Mouse (Mus musculus): Measurements from ENCODE around the gene Moap1. TPM values are rescaled to one million over a fixed set of nuclear protein-coding genes. Genes with fewer than 3 reads are reported as not detected.

Gene Moap1
- total RNA-seq (2015; ENCODE audit: low replicate concordance) (0.84 and 2.1 TPM in 2 replicates), total RNA-seq (2017; ENCODE audit: low replicate concordance) (2.0 and 2.2 TPM in 2 replicates)

DNA sequence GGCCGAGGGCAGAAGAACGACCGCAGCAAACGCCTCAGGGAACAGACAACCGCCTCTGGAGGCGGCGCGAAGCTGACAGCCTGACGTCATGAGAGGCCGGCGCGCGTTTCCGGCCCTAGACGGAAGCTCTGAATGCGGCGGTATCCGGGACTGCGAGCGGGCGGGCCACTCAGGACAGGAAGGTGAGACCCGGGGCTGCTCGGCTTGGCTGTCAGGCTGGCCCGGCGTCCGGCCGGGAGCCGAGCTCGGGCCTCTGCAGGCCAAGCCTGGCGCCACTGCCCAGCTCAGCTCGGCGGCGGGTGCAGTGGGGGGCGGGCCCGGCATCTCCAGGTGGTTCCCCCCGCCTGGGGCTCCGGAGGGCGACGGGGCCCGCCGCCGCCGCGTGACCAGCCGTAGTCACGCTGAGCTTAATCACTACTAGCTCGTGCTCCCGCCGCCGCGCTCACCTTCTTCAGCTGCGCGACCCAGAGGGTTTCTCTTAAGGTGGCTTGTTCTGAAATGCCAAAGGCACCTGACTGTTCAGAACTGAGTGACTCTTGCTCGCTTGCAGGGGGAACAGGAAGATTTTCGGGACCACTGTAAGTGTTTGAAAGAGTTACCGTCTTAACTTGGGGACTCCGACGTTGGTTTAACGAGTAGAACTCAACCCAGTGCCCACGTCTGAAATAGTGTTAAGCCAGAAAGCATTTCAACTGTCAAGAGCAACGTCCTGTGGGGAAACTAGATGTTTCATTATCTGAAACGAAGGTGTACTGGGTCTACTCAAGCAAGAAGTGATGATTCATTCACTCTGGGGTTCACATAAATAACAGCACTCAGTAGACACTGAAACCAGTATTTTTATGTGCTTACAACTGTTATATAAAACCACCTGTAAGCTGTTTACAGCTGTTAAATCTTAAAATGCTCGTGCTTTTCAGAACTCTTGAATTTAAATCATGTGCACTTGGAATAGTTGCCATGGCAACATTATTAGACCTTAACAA lies at the start of gene Moap1, which contains the start of gene Tmem251:
TSS of gene Moap1 (minus strand) at position 73 of the 986 bp plus-strand sequence.
TSS of gene Tmem251 (plus strand) at position 174 of the 986 bp plus-strand sequence.
- ATAC-seq (replicated peaks; ENCODE audit: low FRiP score, poor library complexity, severe bottlenecking) = peak; percentile 96

GRCm38 (mm10) chr12:102787927-102788326 lies 44.5 kb upstream of the Moap1 start:
- no peak for ATAC-seq (replicated peaks; ENCODE audit: low FRiP score, poor library complexity, severe bottlenecking)

DNA sequence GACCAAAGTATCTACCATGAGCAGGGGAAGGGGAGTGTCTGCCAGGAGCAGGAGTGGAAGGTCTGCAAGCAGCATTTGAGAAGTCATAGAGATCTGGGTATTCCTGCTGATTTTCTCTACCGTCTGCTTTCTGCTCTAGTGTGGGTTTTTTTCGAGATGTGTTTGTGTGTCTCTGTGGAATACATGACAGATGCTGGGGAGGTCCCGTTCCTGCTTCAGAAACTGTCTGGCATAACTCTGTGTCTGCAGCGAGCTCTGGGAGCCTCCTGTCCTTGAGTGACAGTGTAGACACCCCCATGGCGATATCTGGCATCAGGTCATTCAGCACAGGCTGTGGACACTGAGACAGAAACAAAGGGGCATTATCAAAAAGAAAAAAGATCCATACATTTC lies 42.1 kb upstream of the Moap1 start:
- no peak for ATAC-seq (replicated peaks; ENCODE audit: low FRiP score, poor library complexity, severe bottlenecking)

DNA sequence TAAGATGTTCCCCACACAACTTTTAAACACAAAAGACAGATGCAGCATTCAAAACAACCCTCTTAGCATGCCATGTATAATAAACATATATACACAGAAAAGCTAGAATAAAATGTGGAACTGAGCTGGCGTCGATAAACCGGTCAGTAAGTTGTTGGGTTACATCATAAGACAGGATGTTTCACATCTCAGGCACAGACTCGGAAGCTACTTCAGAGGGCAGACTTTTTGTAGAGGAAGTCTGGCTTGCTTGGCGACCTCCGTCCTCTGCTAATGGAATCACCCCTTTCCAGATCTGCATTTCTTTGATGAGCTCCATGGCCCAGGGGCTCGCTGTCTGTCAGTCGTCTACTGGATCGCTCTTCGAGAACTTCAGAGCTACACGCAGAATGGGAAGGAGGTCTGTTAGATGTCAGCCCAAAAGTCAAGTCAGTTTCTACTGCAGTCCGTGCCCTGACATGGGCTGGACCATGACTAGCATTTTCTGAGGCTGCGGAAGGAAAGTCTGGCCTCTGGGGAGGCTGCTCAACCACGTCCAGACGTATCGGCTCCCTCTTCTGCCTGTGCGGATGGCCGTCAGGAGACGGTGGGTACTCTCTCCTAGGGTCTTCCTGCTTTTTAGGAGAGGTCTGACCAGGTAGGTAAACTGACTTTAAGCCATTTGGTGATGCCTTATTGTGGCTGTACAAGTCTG lies 41.6 kb upstream of the Moap1 start:
- ATAC-seq (replicated peaks; ENCODE audit: low FRiP score, poor library complexity, severe bottlenecking) = no peak; the same call in 1 of the 2 replicates

DNA sequence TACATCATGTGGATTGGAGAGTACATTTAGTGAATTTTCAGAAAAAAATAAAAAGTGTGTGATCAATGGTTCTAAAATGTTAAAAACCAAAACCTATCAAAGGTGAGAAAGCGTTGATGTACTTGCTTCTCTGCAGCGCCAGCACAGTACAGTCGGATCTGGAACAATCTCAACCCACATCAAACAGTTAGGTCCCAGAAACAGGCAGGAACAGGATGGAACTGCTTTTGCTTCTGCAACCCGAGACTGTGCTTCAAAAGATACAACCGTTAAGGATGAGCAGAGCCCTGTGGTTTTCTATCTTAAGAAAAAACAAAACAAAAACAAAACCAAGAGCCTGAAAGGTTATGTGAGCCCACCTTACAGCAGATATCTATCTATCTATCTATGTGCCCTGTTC lies 39.4 kb upstream of the Moap1 start:
- no peak for ATAC-seq (replicated peaks; ENCODE audit: low FRiP score, poor library complexity, severe bottlenecking)

DNA sequence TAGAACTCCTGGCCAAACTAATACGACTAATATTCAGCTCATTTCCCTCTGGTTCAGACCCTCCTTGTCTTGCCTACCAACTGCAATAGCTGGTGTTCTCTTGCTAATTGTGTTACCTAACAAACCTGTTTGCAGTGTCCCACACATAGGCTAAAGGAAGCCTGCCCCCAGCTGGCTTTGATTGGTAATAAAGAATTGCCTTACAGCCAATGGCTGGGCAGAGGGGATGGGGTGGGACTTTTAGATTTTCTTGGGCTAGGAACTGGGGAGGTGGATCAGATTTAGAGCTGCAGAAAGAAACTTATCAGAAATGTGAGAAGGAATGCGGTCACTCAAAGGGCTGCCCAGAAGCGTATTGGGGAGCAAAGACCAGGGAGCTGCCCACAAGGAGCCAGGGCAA lies 36.0 kb upstream of the Moap1 start:
- no peak for ATAC-seq (replicated peaks; ENCODE audit: low FRiP score, poor library complexity, severe bottlenecking)

GRCm38 (mm10) chr12:102778151-102778550 lies 34.7 kb upstream of the Moap1 start:
- ATAC-seq (replicated peaks; ENCODE audit: low FRiP score, poor library complexity, severe bottlenecking) = no peak

DNA sequence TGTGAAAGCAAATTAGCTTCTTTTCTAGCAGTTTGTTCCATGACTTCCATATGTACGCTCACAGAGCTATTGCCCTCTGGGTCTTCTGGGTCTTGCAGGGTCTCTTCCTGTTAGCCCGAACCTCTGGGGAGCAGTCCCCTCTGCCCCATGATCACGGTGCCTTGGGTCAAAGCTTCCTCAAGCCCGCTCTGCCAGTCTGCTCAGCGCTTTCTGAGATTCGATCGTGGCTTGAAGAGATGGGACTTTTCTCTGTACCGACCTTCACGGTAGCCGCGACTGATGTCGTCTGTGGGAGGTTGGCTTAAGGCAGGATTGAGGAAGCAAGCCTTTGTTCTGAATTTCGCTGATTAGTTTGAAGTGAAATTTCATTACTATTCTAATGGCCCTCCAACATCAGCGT lies 32.6 kb upstream of the Moap1 start:
- ATAC-seq (replicated peaks; ENCODE audit: low FRiP score, poor library complexity, severe bottlenecking) = no peak

GRCm38 (mm10) chr12:102772676-102773075 lies 29.2 kb upstream of the Moap1 start:
- no peak for ATAC-seq (replicated peaks; ENCODE audit: low FRiP score, poor library complexity, severe bottlenecking)

DNA sequence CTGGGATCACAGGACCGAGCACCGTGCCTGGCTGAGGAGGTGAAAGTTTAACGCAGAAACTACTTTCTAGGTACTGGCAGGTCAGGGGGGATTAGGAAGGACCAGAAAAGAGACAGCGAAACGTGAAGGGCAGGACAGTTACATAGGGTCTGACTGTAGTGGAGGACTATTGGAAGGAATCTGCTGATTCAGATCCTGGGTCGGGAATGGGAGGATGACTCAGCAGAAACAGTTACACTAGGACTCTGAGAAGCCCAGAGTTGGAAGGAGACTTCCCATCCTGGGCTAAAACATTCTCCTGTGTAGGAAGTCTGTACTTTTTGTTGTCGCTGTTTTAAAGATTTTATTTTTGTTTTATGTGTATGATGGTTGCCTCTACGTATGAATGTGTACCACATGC lies 28.1 kb upstream of the Moap1 start:
- no peak for ATAC-seq (replicated peaks; ENCODE audit: low FRiP score, poor library complexity, severe bottlenecking)

DNA sequence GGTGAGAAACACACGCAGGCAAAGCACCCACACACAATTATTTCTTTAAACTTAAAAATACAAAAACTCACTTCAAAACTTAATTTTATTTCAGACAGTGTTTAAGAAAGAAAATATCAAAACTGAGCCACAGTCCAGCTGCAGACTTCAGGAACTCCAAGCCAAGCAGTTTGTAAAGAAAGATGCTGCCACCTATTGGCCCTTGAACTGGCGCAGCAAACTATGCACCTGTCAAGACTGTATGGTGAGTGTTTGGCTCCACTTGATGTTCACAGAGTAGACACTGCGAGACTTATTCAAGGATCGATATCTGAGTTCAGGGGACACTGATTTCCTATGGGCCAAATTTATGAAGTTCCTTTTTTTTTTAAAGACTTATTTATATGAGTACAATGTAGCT lies 25.5 kb upstream of the Moap1 start:
- 0 out of 2 replicates have a peak, but pooled peaks have one; percentile 42 for ATAC-seq (replicated peaks; ENCODE audit: low FRiP score, poor library complexity, severe bottlenecking)

GRCm38 (mm10) chr12:102763696-102764095 lies 20.2 kb upstream of the Moap1 start:
- no peak for ATAC-seq (replicated peaks; ENCODE audit: low FRiP score, poor library complexity, severe bottlenecking)

- ATAC-seq (replicated peaks; ENCODE audit: low FRiP score, poor library complexity, severe bottlenecking) = no peak
Measured at GRCm38 (mm10) chr12:102761668-102762067, 18.2 kb upstream of the Moap1 start.

GRCm38 (mm10) chr12:102758936-102759335 lies 15.5 kb upstream of the Moap1 start:
- no peak for ATAC-seq (replicated peaks; ENCODE audit: low FRiP score, poor library complexity, severe bottlenecking)

- no peak for ATAC-seq (replicated peaks; ENCODE audit: low FRiP score, poor library complexity, severe bottlenecking)
Measured at GRCm38 (mm10) chr12:102758403-102758756, 14.9 kb upstream of the Moap1 start, which contains the start of gene Gm20604. Gene Gm20604, minus strand, starts transcription at chr12:102758672.

GRCm38 (mm10) chr12:102757689-102758402 lies 14.4 kb upstream of the Moap1 start, which contains the start of the genes Gm28051, Gon7 and Ubr7:
Gene Gm28051, minus strand, starts transcription at chr12:102757765.
Gene Gon7, minus strand, starts transcription at chr12:102757803.
Gene Ubr7, plus strand, starts transcription at chr12:102757967.
- ATAC-seq (replicated peaks; ENCODE audit: low FRiP score, poor library complexity, severe bottlenecking) = peak; percentile 96

GRCm38 (mm10) chr12:102757055-102757688 lies 13.7 kb upstream of the Moap1 start:
- peak; percentile 77 for ATAC-seq (replicated peaks; ENCODE audit: low FRiP score, poor library complexity, severe bottlenecking)

- ATAC-seq (replicated peaks; ENCODE audit: low FRiP score, poor library complexity, severe bottlenecking) = no peak
Measured at GRCm38 (mm10) chr12:102756304-102756703, 12.8 kb upstream of the Moap1 start.

- no peak for ATAC-seq (replicated peaks; ENCODE audit: low FRiP score, poor library complexity, severe bottlenecking)
Measured at GRCm38 (mm10) chr12:102748256-102748655, 4.8 kb upstream of the Moap1 start.
